Mouse (Mus musculus) left cerebral cortex, adult 9 months (tissue): ENCODE results near the gene Lpxn.

Source experiments
- DNase-seq, 2 experiments: peaks; one replicate each; pipeline ENCODE4 v3.0.0; 2022; ENCODE audit warnings: low spot score in 2 of 2

Gene Lpxn

DNA sequence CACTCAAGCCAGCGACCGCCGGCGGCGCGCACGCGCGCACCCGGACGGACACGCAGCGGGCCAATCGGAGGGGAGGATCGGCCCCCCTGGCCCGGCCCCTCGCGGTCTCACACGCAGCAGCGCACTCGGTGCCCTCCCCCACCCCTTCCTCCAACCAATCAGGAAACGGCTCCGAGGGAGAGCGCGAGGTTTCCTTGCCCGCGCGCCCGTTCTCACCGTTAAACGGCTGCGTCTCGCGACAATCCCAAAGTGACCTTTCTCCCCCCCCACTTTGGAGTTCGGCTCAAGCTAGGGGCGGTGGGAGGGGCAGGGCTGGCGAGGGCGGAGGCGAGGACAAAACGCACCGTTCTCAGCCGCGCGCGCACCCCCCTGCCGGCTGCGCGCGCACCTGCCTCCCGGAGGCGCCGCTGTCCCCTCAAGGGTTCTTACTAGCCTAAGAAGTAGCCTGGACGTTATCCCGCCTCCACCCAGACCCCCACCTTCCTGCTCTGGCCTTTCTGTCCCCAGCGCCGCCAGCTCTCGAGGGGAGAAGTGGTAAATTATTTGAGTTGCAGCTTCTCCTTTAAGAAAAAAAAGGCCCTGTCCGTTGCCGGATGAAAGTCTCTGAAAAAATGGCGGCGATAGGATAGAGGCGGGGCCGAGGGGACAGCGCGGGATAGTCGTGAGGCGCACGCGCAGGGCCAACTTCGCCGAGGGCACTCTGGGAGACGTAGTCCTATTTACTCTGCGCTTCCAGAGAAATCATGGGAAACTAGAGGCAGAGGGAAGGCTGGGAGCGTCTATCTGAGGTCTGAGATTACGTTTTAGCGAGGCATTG, at the start of gene Lpxn, which contains the start of gene Zfp91:
Gene Lpxn, plus strand, starts transcription at position 683 of the 817 bp plus-strand sequence.
Gene Zfp91, minus strand, starts transcription at position 616 of the 817 bp plus-strand sequence.
- peak; percentile 98 to 99 for DNase-seq

DNA sequence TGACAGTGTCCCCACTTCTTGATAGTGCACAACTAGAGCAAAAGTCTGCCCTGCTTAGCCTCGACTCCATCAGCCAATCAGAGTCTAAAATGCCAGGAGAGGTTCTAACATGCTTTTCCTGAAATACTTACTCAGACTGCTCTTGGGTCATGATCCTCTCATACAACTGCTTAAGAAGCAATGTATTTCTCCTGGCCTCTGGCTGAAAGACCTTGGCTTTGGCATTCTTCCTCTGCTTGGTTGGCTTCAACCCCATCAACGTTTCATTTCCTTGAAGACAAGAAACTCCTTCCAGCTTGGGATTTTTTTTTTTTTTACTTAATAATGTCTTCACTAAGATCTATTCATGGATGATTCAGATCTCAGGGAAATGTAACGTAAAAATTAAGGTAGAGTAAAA, 39.7 kb upstream of the Lpxn start:
- DNase-seq: no peak

DNA sequence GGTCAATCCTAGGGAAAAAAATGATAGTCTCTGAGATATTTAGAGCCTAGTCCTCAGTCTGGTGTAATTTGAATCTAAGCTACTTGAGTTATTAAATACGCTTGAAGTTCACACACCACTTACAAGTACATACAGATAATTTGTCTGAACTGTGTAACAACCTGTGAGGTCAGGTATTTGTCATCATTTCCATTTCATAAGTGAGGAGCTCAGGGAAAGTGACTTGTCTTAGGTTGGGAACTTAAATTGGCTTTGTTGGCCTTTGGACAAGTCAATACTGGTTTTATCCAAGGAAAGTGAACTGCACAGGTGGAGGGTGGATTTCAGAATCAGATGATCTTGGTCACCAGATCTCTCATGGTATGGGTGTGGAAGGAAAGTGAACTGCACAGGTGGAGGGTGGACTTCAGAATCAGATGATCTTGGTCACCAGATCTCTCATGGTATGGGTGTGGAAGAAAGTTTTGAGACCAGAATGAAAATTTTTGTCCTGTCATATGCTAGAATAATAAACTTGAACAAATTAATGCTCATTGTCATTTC, 37.0 kb upstream of the Lpxn start:
- DNase-seq: no peak

- DNase-seq: peak; percentile 15 to 43
These were observed 36.3 kb upstream of the Lpxn start for GRCm38 (mm10) chr19:12759656-12760055.

GRCm38 (mm10) chr19:12762212-12763130, 33.5 kb upstream of the Lpxn start:
- no peak for DNase-seq

- no peak for DNase-seq
These were observed 30.7 kb upstream of the Lpxn start, which contains the start of gene Cntf for GRCm38 (mm10) chr19:12765308-12765707. Gene Cntf, minus strand, starts transcription at chr19:12765632.

DNA sequence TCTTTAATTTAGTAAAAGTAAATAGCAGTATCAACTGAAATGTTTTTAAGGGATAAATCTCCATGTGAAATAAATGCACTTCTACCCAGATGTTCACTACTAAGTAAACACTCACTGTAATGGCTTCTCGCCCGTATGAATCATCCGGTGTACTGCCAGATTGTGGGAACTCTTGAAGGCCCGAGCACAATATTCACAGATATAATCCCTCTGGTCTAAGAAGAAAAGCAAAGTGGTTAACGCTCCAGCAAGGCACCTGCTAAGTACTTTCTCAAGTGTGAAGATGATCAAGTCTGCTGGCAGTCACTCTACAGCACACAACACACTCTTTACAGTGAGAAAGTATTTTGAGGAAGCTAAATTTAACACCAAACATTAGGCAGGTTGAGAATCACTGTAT, 25.1 kb upstream of the Lpxn start:
- no peak for DNase-seq

DNA sequence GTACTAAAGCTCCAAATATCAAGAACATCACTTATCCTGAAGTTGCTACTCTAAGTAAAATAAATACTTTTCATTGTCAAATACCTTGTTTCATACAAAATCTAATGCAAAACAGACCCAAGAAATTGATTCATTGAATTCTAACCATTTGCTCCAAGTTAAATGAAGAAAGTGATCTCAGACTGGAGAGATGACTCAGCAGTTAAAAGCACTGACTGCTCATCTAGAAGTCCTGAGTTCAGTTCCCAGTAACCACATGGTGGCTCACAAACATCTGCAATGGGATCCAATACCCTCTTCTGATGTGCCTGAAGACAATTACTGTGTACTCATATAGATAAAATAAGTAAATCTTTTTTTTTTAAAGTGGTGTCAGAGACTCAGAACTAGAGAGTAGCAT, 15.6 kb upstream of the Lpxn start:
- no peak for DNase-seq

GRCm38 (mm10) chr19:12786803-12787395, 9.1 kb upstream of the Lpxn start:
- DNase-seq: no peak

- DNase-seq: no peak
These were observed 8.3 kb upstream of the Lpxn start for GRCm38 (mm10) chr19:12787721-12788120.

DNA sequence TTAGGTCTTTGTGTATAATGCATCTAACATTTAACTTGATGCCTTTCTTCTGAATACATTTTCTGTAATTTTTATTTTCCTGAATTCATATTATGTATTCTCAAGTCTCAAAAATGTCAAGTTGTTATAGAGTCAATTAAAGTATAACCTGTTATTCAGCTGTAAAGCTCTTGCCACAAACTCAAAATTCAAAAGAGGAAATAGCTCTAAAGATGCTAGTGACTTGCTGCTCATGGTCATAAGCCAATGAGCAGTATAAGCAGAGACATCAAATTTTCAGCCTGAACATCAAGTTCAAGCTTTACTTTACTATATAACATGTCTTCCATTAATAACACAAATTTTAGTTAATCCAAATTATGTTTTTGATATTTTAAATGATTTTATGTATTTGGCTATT, 3.6 kb upstream of the Lpxn start:
- DNase-seq: no peak

- DNase-seq: peak; percentile 82 to 94
These were observed 1.6 kb upstream of the Lpxn start for GRCm38 (mm10) chr19:12794056-12795044.

DNA sequence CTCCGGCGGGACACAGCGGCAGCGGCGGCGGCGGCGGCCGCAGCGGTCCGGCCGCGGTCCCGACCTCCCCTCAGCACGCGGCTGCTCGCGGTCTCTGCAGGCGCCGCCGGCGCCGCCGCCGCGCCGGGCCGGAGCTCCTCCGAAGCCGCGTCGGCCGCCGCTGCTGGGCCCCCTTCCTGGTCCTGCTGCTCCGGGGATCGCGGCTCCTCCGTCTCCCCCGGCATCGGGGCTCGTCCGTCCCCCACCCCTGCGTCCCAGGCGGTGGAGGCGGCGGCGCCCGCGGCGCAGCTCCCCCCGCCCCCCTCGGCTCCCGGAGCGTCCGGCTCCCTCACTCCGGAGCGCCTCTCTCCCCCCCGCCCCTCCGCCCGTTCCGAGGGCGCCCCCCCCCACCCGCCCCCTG, 883 bp upstream of the Lpxn start:
- DNase-seq: no peak

GRCm38 (mm10) chr19:12796328-12796931, 437 bp downstream of the Lpxn start:
- peak in 1 of 2 experiments; percentile 74 for DNase-seq

DNA sequence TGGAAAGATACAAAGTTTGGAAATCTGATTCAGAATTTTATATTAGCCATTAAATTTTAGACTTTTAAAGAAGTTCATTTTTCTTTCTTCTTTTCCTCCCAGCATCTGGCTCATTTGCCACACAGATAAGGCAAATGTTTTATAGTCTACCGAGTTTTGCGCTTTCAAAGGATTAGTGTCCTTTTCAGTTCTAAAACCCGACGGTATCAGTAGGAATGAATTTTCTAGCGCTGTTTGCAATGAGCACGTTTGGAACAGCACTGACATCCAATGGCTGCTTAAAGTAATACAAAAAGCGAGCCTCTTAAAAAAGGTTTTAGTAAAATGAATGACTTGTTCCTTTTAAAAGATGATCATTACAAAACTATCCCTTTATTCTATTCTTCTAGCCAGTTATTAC, 1.1 kb downstream of the Lpxn start:
- DNase-seq: peak in 1 of 2 experiments; percentile 40

DNA sequence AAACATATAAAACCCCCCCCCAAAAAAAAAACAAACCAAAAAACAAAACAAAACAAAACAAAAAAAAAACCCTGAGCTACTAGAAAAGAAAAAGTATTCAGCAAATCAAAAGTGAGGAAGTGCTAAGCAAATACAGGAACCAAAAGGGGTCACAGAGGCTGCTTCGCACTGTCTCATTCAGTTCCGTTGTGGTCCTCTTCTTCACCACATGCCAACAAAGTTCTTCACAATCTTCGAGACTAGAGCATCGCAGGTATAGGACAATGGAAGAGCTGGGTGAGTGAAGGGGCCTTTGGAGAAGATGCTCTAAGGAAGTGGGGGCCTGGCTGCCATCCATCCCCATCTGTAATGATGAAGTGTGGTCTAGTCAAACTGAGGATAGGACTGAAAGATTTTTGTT, 2.4 kb downstream of the Lpxn start:
- no peak for DNase-seq

GRCm38 (mm10) chr19:12799081-12799480, 3.1 kb downstream of the Lpxn start:
- no peak for DNase-seq

GRCm38 (mm10) chr19:12800621-12801020, 4.6 kb downstream of the Lpxn start:
- DNase-seq: no peak

- DNase-seq: no peak
These were observed 5.1 kb downstream of the Lpxn start for GRCm38 (mm10) chr19:12801046-12801445.

DNA sequence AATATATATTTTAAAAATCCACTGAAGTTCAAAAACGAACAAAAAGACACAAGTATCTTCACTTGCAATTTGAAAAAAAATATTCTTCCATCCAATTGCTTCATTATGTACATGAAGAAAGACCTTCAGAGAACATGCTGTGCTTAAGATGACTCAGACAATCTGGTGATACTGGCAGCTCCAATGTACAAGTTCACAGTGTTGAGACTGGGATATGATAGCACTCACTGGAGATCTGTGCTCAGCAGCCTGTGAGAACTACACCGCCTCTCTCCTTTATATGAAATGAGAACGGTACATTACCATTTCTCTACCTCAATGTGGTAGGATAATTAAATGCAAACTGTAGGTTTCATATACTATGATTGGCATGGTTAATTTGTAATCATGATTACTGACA, 6.8 kb downstream of the Lpxn start:
- peak in 1 of 2 experiments; percentile 50 for DNase-seq
